Mouse (Mus musculus) liver, embryonic 15.5 days (tissue): ENCODE results near the gene Habp2. TPM values are rescaled to one million over a fixed set of nuclear protein-coding genes. Genes with fewer than 3 reads are reported as not detected.

Experiments used
- ATAC-seq: fragments of 200-750 bp; cut with Nextera tagmentation; 2 replicates; pipeline ENCODE4 v1.8.0; 2017; ENCODE audit warnings: moderate number of reproducible peaks, mild to moderate bottlenecking, moderate library complexity; ENCODE audit not compliant: insufficient read depth
- H3K27ac ChIP-seq: fragments of 300-500 bp; sonication (generic); replicated peaks from 2 replicates; pipeline ENCODE4 v1.5.1; 2015; ENCODE audit warnings: mild to moderate bottlenecking, inconsistent platforms
- H3K27me3 ChIP-seq: fragments of 300-500 bp; sonication (generic); 2 replicates; pipeline ENCODE4 v1.6.1; 2015; ENCODE audit warnings: mild to moderate bottlenecking, inconsistent platforms
- H3K36me3 ChIP-seq: fragments of 300-500 bp; sonication (generic); replicated peaks from 2 replicates; pipeline ENCODE4 v1.6.1; 2015; ENCODE audit warnings: moderate library complexity, mild to moderate bottlenecking, inconsistent platforms
- H3K4me1 ChIP-seq: fragments of 300-500 bp; sonication (generic); replicated peaks from 2 replicates; pipeline ENCODE4 v1.6.1; 2015; ENCODE audit warnings: inconsistent platforms
- H3K4me2 ChIP-seq: fragments of 300-500 bp; sonication (generic); 2 replicates; pipeline ENCODE4 v1.6.1; 2015; ENCODE audit warnings: moderate library complexity, mild to moderate bottlenecking, inconsistent platforms
- H3K4me3 ChIP-seq: fragments of 300-500 bp; sonication (generic); replicated peaks from 2 replicates; pipeline ENCODE4 v1.5.1; 2015; ENCODE audit warnings: mild to moderate bottlenecking, inconsistent platforms
- H3K9ac ChIP-seq: fragments of 300-500 bp; sonication (generic); 2 replicates; pipeline ENCODE4 v1.6.1; 2015; ENCODE audit warnings: moderate library complexity, mild to moderate bottlenecking, inconsistent platforms
- H3K9me3 ChIP-seq: fragments of 300-500 bp; sonication (generic); replicated peaks from 2 replicates; pipeline ENCODE4 v1.6.1; 2016; ENCODE audit warnings: inconsistent platforms
- WGBS: fragments of 180-500 bp; shearing (Covaris S2); methylation state at CpG from one replicate; pipeline ENCODE4 v1.1.7; 2015; ENCODE audit warnings: mixed read lengths; ENCODE audit not compliant: insufficient replicate concordance; 5-methylcytosine and 5-hydroxymethylcytosine counted together
- polyA plus RNA-seq: library from polyadenylated mRNA; unstranded; fragments of >200 nt; fragmentation: Nextera tagmentation; extraction: Ambion mirVana; gene quantifications from 2 replicates; pipeline ENCODE4 v1.2.1, GENCODE M21; 2015

Habp2 gene
- polyA plus RNA-seq, 1 experiment from 2014 or later, result 61.8 TPM

DNA sequence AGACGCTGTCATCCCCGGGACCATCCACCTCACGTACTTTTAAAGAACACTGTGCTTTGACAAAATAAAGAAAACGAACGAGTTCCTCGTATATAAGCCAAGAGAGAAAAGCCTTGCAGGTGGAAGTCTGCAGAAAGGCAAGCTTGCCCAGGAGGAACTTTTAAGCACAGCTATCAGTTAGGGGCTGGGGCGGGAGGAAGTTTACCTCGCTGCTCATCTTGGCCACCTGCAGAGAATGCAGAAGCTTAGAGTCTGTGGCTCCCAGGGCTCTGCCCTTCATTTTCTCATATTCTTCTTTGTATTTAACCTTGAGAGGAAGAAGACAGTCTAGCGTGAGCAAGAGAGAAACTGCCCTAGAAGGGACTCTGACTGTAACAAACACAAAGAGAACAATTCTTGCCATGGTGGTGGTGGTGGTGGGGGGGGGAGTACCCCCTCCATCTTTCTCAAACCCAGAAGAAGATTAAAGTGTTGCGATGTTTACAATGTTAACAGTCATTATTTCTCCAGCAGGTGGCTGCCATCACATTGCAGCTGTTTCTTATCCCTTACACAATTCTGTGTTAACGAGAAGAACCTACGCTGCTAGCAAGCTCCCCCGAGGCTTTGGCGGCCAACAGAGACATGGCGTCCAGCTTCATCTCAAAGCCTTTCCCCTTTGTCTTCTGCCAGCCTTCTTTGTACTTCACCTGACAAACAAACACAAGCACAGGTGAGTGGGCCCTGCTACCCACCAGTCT is 77.0 kb downstream of the Habp2 start:
- Histone ChIP-seq H3K36me3 (no peaks in the 10 kb centered on the region), H3K27me3 (no peaks in the 10 kb centered on the region), H3K9me3 (no peaks in the 10 kb centered on the region), H3K9ac (no peak overlapping the region), H3K27ac (no peak overlapping the region), H3K4me3 (no peak overlapping the region), H3K4me1 (no peaks in the 10 kb centered on the region), H3K4me2 (no peak overlapping the region)
- 55% methylated on average over 15 of the region's 15 CpGs for WGBS
- ATAC-seq, result no peak

DNA sequence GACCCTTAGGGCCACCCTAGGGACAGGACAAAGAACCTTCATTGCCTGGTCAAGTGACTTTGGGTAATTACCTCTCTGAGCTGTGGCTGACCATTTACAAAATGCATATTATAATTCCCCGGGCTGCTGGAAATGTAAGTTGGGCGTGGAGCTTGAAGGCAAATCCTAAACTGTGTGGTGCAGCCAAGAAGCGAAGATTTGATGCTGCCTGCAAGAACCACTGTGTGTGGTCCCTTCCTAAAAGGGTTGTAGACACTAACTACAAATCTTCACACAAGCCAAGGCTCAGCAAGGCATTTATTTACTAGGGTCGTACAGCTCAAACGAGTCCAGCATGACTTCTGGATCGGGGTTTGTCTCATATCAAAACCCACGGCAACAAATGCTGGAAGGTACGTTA is 77.6 kb downstream of the Habp2 start:
- WGBS, result 76% methylated on average over 8 of the region's 8 CpGs
- Histone ChIP-seq H3K36me3 (no peaks in the 10 kb centered on the region), H3K9me3 (no peaks in the 10 kb centered on the region), H3K4me2 (no peak overlapping the region), H3K27me3 (no peaks in the 10 kb centered on the region), H3K9ac (no peak overlapping the region), H3K4me1 (no peaks in the 10 kb centered on the region), H3K27ac (no peak overlapping the region), H3K4me3 (no peak overlapping the region)
- ATAC-seq, result no peak

DNA sequence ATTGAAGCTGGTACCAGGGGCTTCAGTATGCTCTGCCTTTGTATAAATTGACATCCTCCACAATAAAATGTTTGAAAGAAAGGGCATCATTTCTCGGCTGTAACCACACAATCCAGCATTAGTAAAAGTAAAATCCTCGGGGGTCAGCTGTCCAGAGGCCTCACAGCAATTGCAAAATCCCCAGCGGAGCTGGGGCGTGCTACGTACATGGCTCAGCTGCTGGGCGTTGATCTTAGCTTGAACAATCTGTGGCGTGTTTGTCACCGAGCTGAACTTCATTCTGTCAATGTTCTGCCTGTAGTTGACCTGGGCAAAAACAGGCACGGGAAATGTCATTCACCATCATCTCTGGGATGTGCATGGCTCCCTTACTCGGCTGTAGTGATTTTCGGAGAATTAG is 79.2 kb downstream of the Habp2 start:
- no peaks in the 10 kb centered on the region for H3K36me3 ChIP-seq
- H3K9me3 ChIP-seq, result no peaks in the 10 kb centered on the region
- 63% methylated on average over 11 of the region's 11 CpGs for WGBS
- no peak overlapping the region for H3K9ac ChIP-seq
- H3K4me1 ChIP-seq, result peaks cover 3% of the 10 kb centered on the region
- ATAC-seq, result no peak
- H3K4me2 ChIP-seq, result no peak overlapping the region
- H3K27me3 ChIP-seq, result no peaks in the 10 kb centered on the region
- H3K4me3 ChIP-seq, result no peak overlapping the region
- no peak overlapping the region for H3K27ac ChIP-seq

DNA sequence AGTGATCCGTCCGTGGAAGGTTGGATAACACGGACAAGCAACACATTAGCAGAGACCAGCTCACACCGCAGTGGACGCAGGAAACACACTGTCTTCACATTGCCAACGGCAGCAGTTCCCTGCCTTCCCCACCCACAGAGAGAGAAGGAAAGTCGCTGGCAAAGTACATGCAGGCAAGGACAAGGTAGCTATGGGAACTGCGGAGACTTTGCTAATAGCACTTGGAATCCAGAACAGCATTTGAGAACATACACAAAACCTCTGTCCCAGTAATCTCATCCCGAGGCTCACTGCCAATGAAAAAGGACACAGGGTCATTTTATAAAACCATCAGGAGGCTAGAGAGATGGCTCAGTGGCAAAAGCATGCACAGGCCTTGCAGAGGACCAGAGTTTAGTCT is 79.7 kb downstream of the Habp2 start:
- Histone ChIP-seq H3K27ac (no peak overlapping the region), H3K4me3 (no peak overlapping the region), H3K4me1 (peaks cover 3% of the 10 kb centered on the region), H3K9me3 (no peaks in the 10 kb centered on the region), H3K4me2 (no peak overlapping the region), H3K27me3 (no peaks in the 10 kb centered on the region), H3K36me3 (no peaks in the 10 kb centered on the region), H3K9ac (no peak overlapping the region)
- WGBS, result 72% methylated on average over 9 of the region's 9 CpGs
- no peak for ATAC-seq

DNA sequence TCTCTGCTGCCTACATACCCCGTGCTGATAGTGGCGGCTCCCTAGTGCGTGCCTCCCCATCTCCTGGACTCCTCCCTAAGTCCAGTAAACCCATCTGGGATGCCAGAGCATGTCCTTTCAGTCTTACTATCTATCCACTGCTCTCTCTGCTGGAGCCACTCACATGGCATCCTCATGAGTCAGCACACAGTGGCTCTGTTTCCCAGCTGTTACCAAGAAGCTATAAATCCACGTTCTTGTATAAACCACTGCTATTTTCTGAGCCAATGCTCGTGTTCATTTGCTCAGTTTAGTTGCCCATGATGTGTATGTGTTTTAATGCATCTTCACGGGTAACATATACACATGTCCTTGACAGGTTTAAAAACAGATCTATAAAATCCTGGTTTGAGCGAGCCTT is 80.8 kb downstream of the Habp2 start:
- 71% methylated on average over 7 of the region's 7 CpGs for WGBS
- no peak overlapping the region for H3K27ac ChIP-seq
- no peak for ATAC-seq
- no peak overlapping the region for H3K4me2 ChIP-seq
- no peaks in the 10 kb centered on the region for H3K27me3 ChIP-seq
- no peaks in the 10 kb centered on the region for H3K9me3 ChIP-seq
- no peaks in the 10 kb centered on the region for H3K36me3 ChIP-seq
- peaks cover 3% of the 10 kb centered on the region for H3K4me1 ChIP-seq
- H3K9ac ChIP-seq, result no peak overlapping the region
- H3K4me3 ChIP-seq, result no peak overlapping the region

DNA sequence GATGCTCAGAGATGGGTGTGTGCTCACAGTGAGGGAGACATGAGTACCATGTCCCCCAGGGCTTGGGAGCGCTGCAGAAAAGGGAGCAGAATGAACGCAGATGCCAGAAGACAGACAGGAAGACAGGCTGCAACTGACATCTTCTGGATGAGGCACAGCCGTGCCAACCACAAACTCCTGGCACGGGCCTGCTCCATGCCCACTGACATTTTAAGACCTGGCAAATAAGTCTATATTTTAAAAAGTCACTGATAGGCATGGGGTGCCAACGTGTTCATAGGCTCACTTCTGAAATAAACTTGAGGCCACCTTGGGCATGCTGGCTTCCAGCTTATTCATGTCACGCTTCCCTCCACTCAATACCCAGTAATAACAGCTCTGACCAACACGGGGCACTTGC is 82.0 kb downstream of the Habp2 start:
- WGBS, result 59% methylated on average over 7 of the region's 7 CpGs
- Histone ChIP-seq H3K9ac (no peak overlapping the region), H3K27ac (no peak overlapping the region), H3K4me3 (no peak overlapping the region), H3K4me1 (peaks cover 3% of the 10 kb centered on the region), H3K4me2 (no peak overlapping the region), H3K36me3 (no peaks in the 10 kb centered on the region), H3K27me3 (no peaks in the 10 kb centered on the region), H3K9me3 (no peaks in the 10 kb centered on the region)
- no peak for ATAC-seq

Other genes with a start within 250 kb of the Habp2 start
- 0.28 and 0.47 TPM in 2 replicates for gene Nrap, start 102.9 kb downstream of the Habp2 start, polyA plus RNA-seq
- 12.7 and 13.0 TPM in 2 replicates for gene Casp7, start 110.0 kb downstream of the Habp2 start, polyA plus RNA-seq
- gene Plekhs1, start 174.5 kb downstream of the Habp2 start, polyA plus RNA-seq, result not detected in 2 replicates